Mouse (Mus musculus): Measurements from ENCODE around the gene Dennd5b.

- TF ChIP-seq ZC3H11A (IDR thresholded peaks at IDR 0.05; ENCODE audit: borderline replicate concordance, low read depth, low read length) (no peak), ZNF384 (IDR thresholded peaks at IDR 0.05; ENCODE audit: low read depth, low read length) (no peak), CHD2 (IDR thresholded peaks at IDR 0.05; ENCODE audit: low read depth, low read length) (no peak), HCFC1 (IDR thresholded peaks at IDR 0.05; ENCODE audit: borderline replicate concordance, insufficient read depth, low read length) (no peak)
Observed at GRCm38 (mm10) chr6:149116992-149117391, 15.5 kb upstream of the Dennd5b start.
